Mouse (Mus musculus) hindbrain, embryonic 10.5 days (tissue): ENCODE results near the gene Iqce. TPM values are rescaled to one million over a fixed set of nuclear protein-coding genes. Genes with fewer than 3 reads are reported as not detected.
"Not testable (repeated sequence)": the region's sequence is repeated elsewhere in the genome, so short reads cannot be mapped to it uniquely, and the experiment has no call there.

Experiments used
- DNase-seq: peaks from one replicate; pipeline ENCODE4 v3.0.0-alpha.2; 2017; ENCODE audit warnings: low spot score
- H3K27ac ChIP-seq: fragments of 300-500 bp; sonication (generic); 2 replicates; pipeline ENCODE4 v1.5.1; 2016; ENCODE audit warnings: mild to moderate bottlenecking, moderate library complexity
- H3K27me3 ChIP-seq: fragments of 300-500 bp; sonication (generic); 2 replicates; pipeline ENCODE4 v1.6.1; 2016; ENCODE audit warnings: mild to moderate bottlenecking; ENCODE audit not compliant: poor library complexity, insufficient read depth, severe bottlenecking
- H3K36me3 ChIP-seq: fragments of 300-500 bp; sonication (generic); 2 replicates; pipeline ENCODE4 v1.6.1; 2016; ENCODE audit warnings: mild to moderate bottlenecking, moderate library complexity
- H3K4me1 ChIP-seq: fragments of 300-500 bp; sonication (generic); replicated peaks from 2 replicates; pipeline ENCODE4 v1.6.1; 2016; ENCODE audit warnings: mild to moderate bottlenecking
- H3K4me3 ChIP-seq: fragments of 300-500 bp; sonication (generic); 2 replicates; pipeline ENCODE4 v1.5.1; 2016; ENCODE audit warnings: mild to moderate bottlenecking, moderate library complexity
- H3K9me3 ChIP-seq: fragments of 300-500 bp; sonication (generic); 2 replicates; pipeline ENCODE4 v1.6.1; 2016; ENCODE audit warnings: mild to moderate bottlenecking, moderate library complexity
- WGBS: fragments of 180-500 bp; shearing (Covaris S2); methylation state at CpG from one replicate; pipeline ENCODE4 v1.1.7; 2016; 5-methylcytosine and 5-hydroxymethylcytosine counted together
- polyA plus RNA-seq: library from polyadenylated mRNA; unstranded; fragments of >200 nt; fragmentation: Nextera tagmentation; extraction: Ambion mirVana; gene quantifications from 2 replicates; pipeline ENCODE4 v1.2.1, GENCODE M21; 2016

Iqce gene
- polyA plus RNA-seq, 1 experiment from 2014 or later = 29.1 TPM

DNA sequence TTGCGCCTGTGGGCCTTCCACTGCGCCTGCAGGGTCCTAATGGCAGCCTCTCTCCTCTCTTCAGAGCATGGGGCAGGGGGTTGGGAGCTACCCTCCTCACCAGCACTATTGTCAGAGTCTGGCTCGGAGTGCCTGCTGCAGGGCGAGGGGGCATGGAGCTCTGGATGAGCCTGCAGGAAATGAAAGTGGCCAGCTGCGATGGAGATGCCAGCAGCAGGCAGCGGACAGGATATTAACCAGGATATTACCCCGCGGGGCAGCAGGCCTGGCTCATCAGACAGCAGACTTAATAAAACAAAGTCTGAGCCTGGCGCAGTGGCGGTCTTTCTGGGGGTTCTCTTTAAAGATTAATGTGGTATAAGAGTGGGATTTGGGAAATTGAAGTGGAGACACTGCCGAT, 27.1 kb downstream of the Iqce start:
- H3K27me3 ChIP-seq = no peaks in the 10 kb centered on the region
- no peaks in the 10 kb centered on the region for H3K9me3 ChIP-seq
- no peaks in the 10 kb centered on the region for H3K4me1 ChIP-seq
- DNase-seq = no peak
- no peak overlapping the region for H3K27ac ChIP-seq
- peaks cover 92% of the 10 kb centered on the region for H3K36me3 ChIP-seq
- 89% methylated on average over 11 of the region's 11 CpGs for WGBS
- H3K4me3 ChIP-seq = no peak overlapping the region

DNA sequence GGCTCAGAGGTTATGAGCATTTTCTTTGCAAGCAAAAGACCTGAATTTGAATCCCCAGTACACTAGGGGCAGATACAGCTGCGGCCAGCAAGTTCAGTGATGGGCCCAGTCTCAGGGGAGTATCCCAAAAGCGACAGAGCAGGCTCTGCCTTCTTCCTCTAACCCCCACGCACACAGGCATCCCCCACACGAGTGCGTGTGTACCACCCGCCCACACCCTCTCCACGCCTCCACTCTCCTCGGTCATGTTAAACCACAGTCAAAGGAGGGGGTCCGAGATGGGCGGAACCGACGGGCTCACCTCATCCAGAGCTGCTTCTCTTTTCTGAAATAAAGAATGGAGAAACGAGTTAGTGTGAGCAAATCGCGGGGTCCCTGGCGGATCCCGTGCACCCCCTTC, 28.1 kb downstream of the Iqce start:
- Histone ChIP-seq H3K27ac (no peak overlapping the region), H3K4me1 (no peaks in the 10 kb centered on the region), H3K36me3 (peaks cover 92% of the 10 kb centered on the region), H3K4me3 (no peak overlapping the region), H3K27me3 (no peaks in the 10 kb centered on the region), H3K9me3 (peaks cover 3% of the 10 kb centered on the region)
- no peak for DNase-seq
- 91% methylated on average over 17 of the region's 17 CpGs for WGBS

DNA sequence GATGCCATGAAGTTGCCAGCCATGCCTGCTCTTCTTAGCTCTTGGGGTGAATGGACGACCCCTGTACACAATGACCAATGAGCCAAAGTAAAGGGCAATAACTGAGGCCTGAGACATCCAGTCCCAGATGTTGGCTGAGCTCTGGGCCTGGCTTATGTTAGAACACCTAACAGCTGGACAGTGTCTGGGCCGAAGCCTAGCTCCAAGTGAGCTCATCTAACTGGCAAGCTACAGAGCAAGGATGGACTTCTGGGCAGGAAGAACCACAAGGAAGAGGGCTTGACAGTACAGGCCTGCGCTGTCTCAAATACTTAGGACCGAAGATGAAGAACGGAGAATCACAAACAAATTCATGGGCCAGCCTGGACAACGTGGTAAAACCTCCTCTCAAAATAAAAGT, 29.6 kb downstream of the Iqce start:
- not testable (repeated sequence) for H3K4me3 ChIP-seq, H3K27me3 ChIP-seq, H3K9me3 ChIP-seq, H3K27ac ChIP-seq, DNase-seq, H3K4me1 ChIP-seq
- 94% methylated on average over 6 of the region's 6 CpGs for WGBS
- H3K36me3 ChIP-seq = peaks cover 92% of the 10 kb centered on the region

DNA sequence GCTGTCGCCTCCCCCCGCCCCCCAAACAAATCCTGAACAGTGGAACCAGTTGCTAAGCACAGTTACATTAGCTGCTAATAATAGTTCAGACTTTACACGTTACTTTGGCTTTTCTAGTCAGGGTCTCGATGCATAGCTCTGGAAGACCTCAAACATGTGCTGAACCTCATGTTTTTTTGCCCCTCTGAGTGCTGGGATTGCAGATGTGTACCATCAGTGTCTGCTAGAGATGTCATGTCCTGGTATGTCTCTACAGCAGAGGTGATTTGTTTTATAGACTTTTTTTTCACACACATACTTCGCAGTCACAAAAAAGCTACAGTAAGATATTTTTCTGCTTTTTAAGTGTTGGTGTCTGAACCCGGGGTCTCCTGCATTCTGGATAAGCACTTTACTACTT, 30.1 kb downstream of the Iqce start:
- DNase-seq = no peak
- no peak overlapping the region for H3K4me3 ChIP-seq
- 94% methylated on average over 6 of the region's 6 CpGs for WGBS
- H3K36me3 ChIP-seq = peaks cover 92% of the 10 kb centered on the region
- H3K4me1 ChIP-seq = no peaks in the 10 kb centered on the region
- no peaks in the 10 kb centered on the region for H3K27me3 ChIP-seq
- H3K27ac ChIP-seq = no peak overlapping the region
- H3K9me3 ChIP-seq = peaks cover 9% of the 10 kb centered on the region

DNA sequence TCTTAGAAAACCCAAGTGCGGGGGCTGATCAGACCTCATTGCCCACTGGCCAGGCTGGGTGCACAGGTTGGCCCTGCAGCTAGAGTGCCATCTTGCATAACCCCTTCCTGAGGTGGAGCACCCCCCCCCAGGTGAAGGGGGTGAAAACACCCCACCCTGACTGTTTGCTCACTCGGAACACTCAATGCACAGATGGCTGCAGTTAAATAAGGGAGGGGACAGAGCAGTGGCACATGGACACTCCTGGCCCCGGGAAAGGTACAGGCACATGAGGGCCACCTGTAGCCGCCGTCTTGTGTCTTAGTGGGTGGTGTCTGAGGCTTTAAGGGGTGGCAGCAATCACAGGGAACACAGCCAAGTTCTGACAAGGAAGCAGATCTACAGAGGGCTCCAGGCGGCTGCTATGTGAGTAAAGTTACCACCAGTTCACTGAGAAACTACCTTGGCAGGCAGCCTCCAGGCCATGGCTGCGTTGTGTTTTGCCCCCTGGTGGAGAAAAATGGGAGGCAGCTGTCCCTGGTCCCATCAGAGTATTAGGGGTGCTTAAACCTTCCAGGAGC, 38.5 kb downstream of the Iqce start:
- Histone ChIP-seq H3K27ac (peak overlapping the region; percentile 35; the same call in 1 of the 2 replicates), H3K9me3 (peaks cover 2% of the 10 kb centered on the region; the same call in 1 of the 2 replicates), H3K4me3 (no peak overlapping the region), H3K36me3 (peaks cover 30% of the 10 kb centered on the region), H3K27me3 (0 out of 2 replicates have a peak, but pooled peaks cover 4% of the 10 kb centered on the region), H3K4me1 (peaks cover 33% of the 10 kb centered on the region)
- DNase-seq = peak; percentile 52
- 66% methylated on average over 7 of the region's 7 CpGs for WGBS

DNA sequence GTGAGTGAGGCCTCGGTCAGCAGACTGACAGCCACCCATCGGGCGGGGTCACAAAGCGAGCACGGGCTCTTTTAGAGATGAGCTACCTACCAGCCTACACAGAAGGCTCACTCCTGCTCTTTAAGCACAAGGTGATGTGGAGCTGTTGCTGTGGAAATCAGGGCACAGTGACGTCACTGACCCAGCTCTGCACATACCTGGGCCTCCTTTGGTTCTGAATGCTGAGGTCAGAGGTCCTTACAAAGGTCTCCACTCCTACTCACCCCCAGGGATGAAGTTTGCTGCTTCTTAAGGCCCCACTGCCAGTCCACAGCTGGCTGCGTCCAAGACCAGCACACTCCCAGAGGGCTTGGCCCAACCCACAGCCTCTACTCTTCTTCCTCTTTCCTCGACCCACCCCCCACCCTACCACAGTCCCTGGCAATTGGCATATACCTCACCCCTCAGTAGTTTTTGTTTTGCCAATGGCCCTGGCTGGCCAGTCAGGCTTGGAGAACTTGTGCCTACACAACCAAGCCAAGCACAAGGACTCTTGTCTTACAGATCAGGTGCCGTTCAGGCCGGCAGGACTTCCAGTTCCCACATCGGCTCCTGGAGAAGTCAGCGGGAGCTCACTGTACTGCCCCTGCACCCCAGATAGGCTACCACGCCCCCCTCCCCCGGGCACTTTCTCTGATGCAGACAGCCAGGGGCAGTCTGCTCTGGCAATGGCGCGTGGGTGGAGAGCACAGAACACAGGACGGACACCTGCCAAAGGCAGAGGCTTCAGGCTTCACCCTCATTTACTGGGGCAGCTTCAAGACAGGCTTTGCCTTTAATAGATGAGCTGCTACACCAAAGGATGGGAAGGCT, 39.2 kb downstream of the Iqce start:
- H3K4me1 ChIP-seq = peaks cover 33% of the 10 kb centered on the region
- H3K27ac ChIP-seq = peak overlapping the region; percentile 35; the same call in 1 of the 2 replicates
- no peak overlapping the region for H3K4me3 ChIP-seq
- peaks cover 23% of the 10 kb centered on the region for H3K36me3 ChIP-seq
- H3K27me3 ChIP-seq = 0 out of 2 replicates have a peak, but pooled peaks cover 4% of the 10 kb centered on the region
- WGBS = 67% methylated on average over 17 of the region's 17 CpGs
- no peak for DNase-seq
- no peaks in the 10 kb centered on the region for H3K9me3 ChIP-seq

DNA sequence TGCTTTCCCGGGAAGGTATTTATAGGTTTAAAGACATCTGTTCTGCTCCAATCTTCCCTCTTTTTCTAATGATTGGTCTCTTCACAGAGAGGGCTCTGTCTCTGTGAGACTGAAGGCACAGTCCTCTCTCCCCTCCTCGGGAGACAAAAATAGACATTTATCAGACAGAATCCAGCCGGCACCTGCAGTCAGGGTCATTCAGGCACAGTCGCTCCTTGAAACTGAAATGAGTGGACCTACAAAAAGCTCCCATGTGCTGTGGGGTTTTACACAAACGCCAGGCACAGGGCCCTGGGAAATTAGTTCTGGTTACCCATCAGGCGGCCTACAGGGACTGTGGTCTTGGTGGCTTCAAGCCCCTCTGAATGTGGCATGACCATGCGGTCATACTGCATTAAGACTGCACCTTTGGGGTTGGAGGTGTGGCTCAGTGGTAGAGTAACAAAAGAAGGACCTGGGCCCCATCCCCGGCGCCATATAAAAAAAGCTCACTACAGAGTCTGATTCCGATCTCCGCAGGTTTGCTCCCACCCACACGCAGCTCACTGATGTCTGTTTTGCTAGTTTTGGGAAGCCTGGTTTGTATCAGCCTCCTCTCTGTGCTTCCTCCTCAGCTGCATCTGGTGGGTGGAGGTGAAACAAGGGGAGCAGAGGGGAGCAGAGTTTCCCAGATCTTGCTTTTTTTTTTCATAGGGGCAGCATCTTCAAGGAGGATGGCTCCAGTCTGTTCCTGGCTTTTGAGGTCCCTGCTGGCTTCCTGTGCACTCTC, 40.1 kb downstream of the Iqce start:
- Histone ChIP-seq H3K4me1 (peaks cover 37% of the 10 kb centered on the region), H3K4me3 (no peak overlapping the region), H3K27me3 (0 out of 2 replicates have a peak, but pooled peaks cover 4% of the 10 kb centered on the region), H3K9me3 (no peaks in the 10 kb centered on the region), H3K36me3 (peaks cover 14% of the 10 kb centered on the region; the same call in 1 of the 2 replicates), H3K27ac (no peak overlapping the region)
- no peak for DNase-seq
- WGBS = 78% methylated on average over 12 of the region's 12 CpGs

DNA sequence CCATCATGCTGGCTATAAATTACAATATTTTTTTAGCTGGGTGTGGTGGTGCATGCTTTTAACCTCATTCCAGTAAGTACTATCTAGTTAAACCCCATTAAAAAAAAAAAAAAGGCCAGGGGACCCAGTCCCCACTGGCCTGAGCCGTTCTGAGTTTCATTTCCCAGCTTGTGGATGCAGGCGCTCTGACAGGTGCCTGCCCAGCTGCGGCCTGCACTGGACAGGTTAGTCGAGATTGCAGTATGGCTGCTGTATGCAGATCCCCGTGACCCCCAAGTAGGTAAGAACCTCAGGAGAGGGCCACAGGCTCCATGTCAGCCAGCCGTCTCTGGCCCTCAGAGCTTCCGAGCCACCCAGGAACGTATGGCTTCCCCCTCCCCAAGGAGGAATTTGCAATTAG, 40.8 kb downstream of the Iqce start:
- DNase-seq = no peak
- Histone ChIP-seq H3K27me3 (0 out of 2 replicates have a peak, but pooled peaks cover 4% of the 10 kb centered on the region), H3K4me1 (peaks cover 37% of the 10 kb centered on the region), H3K4me3 (no peak overlapping the region), H3K9me3 (no peaks in the 10 kb centered on the region), H3K36me3 (peaks cover 13% of the 10 kb centered on the region; the same call in 1 of the 2 replicates), H3K27ac (no peak overlapping the region)
- WGBS = 79% methylated on average over 8 of the region's 8 CpGs

DNA sequence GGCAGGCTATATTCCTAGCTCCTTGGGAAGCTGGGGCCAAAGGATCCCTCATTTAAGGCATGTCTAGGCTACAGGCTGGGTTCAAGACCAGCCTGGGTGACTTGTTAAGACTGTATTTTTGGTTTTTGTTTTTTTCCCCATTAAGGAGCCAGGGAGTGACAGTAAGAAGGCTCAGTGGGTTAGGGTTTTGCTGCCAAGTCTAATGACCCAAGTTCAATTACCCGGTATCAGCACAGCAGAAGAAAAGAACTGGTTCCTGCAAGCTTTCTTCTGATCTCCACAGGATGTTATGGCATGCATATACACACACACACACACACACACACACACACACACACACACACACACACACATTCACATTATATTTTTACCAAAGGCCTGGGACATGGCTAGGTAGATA, 41.8 kb downstream of the Iqce start:
- no peak for DNase-seq
- 0 out of 2 replicates have a peak, but pooled peaks cover 4% of the 10 kb centered on the region for H3K27me3 ChIP-seq
- no peak overlapping the region for H3K4me3 ChIP-seq
- H3K4me1 ChIP-seq = peaks cover 37% of the 10 kb centered on the region
- H3K9me3 ChIP-seq = no peaks in the 10 kb centered on the region
- 83% methylated on average over 1 of the region's 1 CpGs for WGBS
- H3K27ac ChIP-seq = 0 out of 2 replicates have a peak overlapping the region, but pooled peaks have one; percentile 50
- H3K36me3 ChIP-seq = 0 out of 2 replicates have a peak, but pooled peaks cover 6% of the 10 kb centered on the region

DNA sequence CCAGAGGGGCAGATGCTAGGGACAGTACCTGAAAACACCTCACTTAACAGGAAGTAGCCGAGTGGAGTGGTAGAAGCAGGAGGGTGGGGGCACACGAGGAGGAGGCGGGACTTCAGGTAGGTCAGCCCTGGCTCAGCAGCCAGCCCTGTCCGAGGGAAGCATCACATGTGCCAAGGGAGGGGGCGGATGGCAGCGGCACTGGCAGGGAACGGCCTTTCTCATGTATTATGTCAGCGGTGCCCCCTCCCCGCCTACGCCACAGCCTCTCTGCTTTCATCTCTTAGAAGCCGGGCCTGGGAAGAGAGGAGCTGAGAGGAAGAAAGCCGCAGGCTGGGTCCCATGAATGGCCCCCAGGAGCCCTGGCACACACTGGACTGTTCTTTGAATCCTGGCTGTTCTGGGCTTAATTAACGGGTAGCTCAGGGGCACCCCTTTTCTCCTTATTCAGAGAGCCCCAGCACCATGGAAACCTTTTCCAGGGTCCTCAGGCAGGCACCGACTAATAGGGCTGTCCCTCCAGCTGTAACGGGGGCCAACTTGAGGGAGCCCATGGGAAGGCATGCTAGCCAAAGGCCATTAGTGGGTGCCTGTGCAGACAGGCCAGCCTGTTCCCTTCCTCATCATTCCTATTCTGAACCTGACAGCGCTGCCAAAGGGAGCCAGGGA, 42.4 kb downstream of the Iqce start:
- 0 out of 2 replicates have a peak, but pooled peaks cover 1% of the 10 kb centered on the region for H3K36me3 ChIP-seq
- 0 out of 2 replicates have a peak, but pooled peaks cover 4% of the 10 kb centered on the region for H3K27me3 ChIP-seq
- no peak for DNase-seq
- no peak overlapping the region for H3K4me3 ChIP-seq
- WGBS = 36% methylated on average over 16 of the region's 16 CpGs
- H3K4me1 ChIP-seq = peaks cover 37% of the 10 kb centered on the region
- no peaks in the 10 kb centered on the region for H3K9me3 ChIP-seq
- peak overlapping the region; percentile 50 for H3K27ac ChIP-seq

DNA sequence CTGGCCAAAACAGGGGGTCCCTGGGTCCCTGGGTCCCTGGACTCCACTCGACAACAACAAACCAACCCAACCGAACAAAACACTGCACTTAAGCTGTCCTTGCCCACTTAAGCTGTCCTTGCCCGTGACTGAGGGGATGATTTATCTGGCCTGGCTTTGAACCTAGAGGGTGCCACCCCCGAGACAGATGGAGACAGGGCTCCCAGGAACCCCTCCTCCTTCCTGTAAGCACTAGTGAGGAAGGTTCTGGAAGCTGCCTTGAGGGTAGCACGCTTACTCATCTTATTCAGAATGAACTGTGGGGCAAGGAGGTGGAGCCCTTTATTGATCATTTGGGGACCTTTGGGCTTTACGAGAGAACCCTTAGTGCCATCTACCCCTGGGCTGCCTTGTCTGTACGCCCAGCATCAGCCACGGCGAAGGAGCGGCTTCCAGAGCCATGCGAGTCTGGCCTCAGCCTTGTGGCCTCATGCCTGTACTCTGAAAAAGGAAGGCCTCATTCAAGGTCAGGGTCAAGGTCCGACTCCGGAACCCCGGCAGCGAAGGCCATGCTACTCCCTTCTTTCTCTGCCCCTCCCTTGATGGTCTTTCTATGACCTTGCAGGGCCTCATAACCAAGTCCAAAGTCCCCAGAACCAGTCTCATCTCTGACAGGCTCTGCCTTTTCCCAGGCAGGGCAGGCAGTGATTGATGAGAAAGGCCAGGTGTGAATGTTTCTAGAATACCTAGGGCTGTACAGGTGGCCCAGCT, 47.9 kb downstream of the Iqce start:
- Histone ChIP-seq H3K36me3 (no peaks in the 10 kb centered on the region), H3K27ac (peak overlapping the region; percentile 45; the same call in 1 of the 2 replicates), H3K9me3 (no peaks in the 10 kb centered on the region), H3K4me1 (peaks cover 19% of the 10 kb centered on the region), H3K27me3 (peaks cover under 1% of the 10 kb centered on the region; the same call in 1 of the 2 replicates), H3K4me3 (no peak overlapping the region)
- no peak for DNase-seq
- WGBS = 85% methylated on average over 15 of the region's 15 CpGs
